ENCODE assay signal across 20 mouse cellular contexts in the genomic region with DNA sequence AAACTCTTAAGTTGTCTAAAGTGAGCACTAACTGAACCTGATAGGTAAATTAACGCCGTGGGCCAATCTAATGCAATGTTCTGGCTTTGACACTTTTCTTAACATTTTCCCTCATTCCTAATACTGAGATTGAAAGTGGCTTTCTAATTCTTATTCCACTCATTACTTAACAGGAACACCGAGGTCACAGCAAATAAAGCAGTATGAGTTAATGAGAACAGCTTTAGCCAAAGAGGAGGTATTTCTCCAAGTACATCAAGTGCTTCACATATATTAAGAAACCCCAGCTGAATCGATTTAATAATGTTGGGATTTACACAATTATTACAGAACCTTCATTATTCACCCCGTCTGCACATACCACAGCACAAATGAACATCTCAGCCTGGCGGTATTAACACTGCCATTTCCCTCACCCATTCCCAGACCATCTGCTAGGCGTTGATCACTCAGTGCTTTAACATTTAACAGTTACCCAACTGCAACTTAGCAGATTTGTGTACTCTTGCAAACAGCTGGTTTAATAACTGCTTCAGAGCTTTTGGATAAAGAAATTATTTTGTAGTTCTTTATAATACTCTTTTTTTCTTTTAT.
DNase-seq lines count a peak whose midpoint lies in the region; ATAC-seq and TF ChIP-seq lines count a peak whose summit lies in the region.
"Had no signal": no experiment of that assay in that cellular context is flagged by ENCODE, and none has a peak within 500 bp of the region (broad histone marks: within the 10 kb centered on the region; RNA-seq: fewer than 3 reads in every experiment).

No protein-coding gene starts in this region.

- intact Hi-C loops in left cerebral cortex, postnatal 4 days (cut with DNase I) = no loop called here

- DNase-seq in brain, embryonic 14.5 days (ENCODE audit: low read depth) = peak; percentile 81
- DNase-seq in hindbrain, postnatal 0 days (ENCODE audit: low spot score) = peak; percentile 39
- DNase-seq in midbrain, embryonic 14.5 days = peak; percentile 29
- no peak for DNase-seq in heart, postnatal 4 days
- no peak for DNase-seq in left cerebral cortex, postnatal 4 days
- DNase-seq in urinary bladder, postnatal 4 days (ENCODE audit: low spot score in 2 of 2) = no peak
- DNase-seq: cerebellum, adult 2 months; gastrocnemius, adult 2 months; heart, adult 2 months; heart, postnatal 10 days; lung, embryonic 14.5 days; thymus, postnatal 14 days had no signal

- peak; percentile 80 for ATAC-seq in hindbrain, embryonic 13.5 days (ENCODE audit: low FRiP score)
- no peak for ATAC-seq in hindbrain, embryonic 12.5 days (ENCODE audit: low FRiP score)
- no peak for ATAC-seq in hindbrain, postnatal 0 days
- peak; percentile 43 for ATAC-seq in midbrain, embryonic 14.5 days (ENCODE audit: low FRiP score, low TSS enrichment)
- ATAC-seq: intestine, embryonic 16.5 days had no signal

- no peak overlapping the region for H3K4me2 ChIP-seq in hindbrain, embryonic 13.5 days
- no peak overlapping the region for H3K4me2 ChIP-seq in hindbrain, embryonic 12.5 days (replicated peaks)
- H3K4me2 ChIP-seq in hindbrain, postnatal 0 days (ENCODE audit: low read depth, low read length) = no peak overlapping the region
- H3K4me2 ChIP-seq in midbrain, embryonic 14.5 days (ENCODE audit: low read length) = no peak overlapping the region
- H3K4me2 ChIP-seq: embryonic facial prominence, embryonic 12.5 days; lung, embryonic 14.5 days had no signal

- H3K9ac ChIP-seq in hindbrain, embryonic 13.5 days = no peak overlapping the region
- H3K9ac ChIP-seq in hindbrain, embryonic 12.5 days = no peak overlapping the region
- H3K9ac ChIP-seq in hindbrain, postnatal 0 days (replicated peaks; ENCODE audit: low read length) = no peak overlapping the region
- no peak overlapping the region for H3K9ac ChIP-seq in midbrain, embryonic 14.5 days (replicated peaks; ENCODE audit: low read length)
- H3K9ac ChIP-seq: embryonic facial prominence, embryonic 12.5 days; lung, embryonic 14.5 days had no signal

- no peak for TF ChIP-seq CTCF in brain, embryonic 14.5 days (IDR thresholded peaks at IDR 0.05; ENCODE audit: borderline replicate concordance, extremely low read depth, insufficient read depth, insufficient read length)
- TF ChIP-seq CTCF in hindbrain, postnatal 0 days (IDR thresholded peaks at IDR 0.05; ENCODE audit: low read depth) = no peak

- H3K9me3 ChIP-seq in hindbrain, embryonic 13.5 days = 0 out of 2 replicates have a peak, but pooled peaks cover 7% of the 10 kb centered on the region
- H3K9me3 ChIP-seq in hindbrain, embryonic 12.5 days (replicated peaks) = no peaks in the 10 kb centered on the region
- no peaks in the 10 kb centered on the region for H3K9me3 ChIP-seq in hindbrain, postnatal 0 days (ENCODE audit: low read length)
- H3K9me3 ChIP-seq in midbrain, embryonic 14.5 days (ENCODE audit: control insufficient read depth, low read length) = no peaks in the 10 kb centered on the region
- H3K9me3 ChIP-seq: embryonic facial prominence, embryonic 12.5 days had no signal

- no peaks in the 10 kb centered on the region for H3K36me3 ChIP-seq in hindbrain, embryonic 13.5 days
- H3K36me3 ChIP-seq in hindbrain, embryonic 12.5 days = no peaks in the 10 kb centered on the region
- H3K36me3 ChIP-seq in hindbrain, postnatal 0 days (ENCODE audit: insufficient read depth, low read length) = no peaks in the 10 kb centered on the region
- H3K36me3 ChIP-seq in midbrain, embryonic 14.5 days (ENCODE audit: control insufficient read depth, insufficient read depth, low read length) = no peaks in the 10 kb centered on the region
- H3K36me3 ChIP-seq: embryonic facial prominence, embryonic 12.5 days had no signal

- H3K4me3 ChIP-seq in hindbrain, embryonic 13.5 days = no peak overlapping the region
- H3K4me3 ChIP-seq in hindbrain, embryonic 12.5 days = no peak overlapping the region
- no peak overlapping the region for H3K4me3 ChIP-seq in hindbrain, postnatal 0 days (ENCODE audit: low read length)
- no peak overlapping the region for H3K4me3 ChIP-seq in midbrain, embryonic 14.5 days (replicated peaks; ENCODE audit: low read depth, low read length)
- H3K4me3 ChIP-seq: embryonic facial prominence, embryonic 12.5 days; gastrocnemius, adult 2 months; heart, adult 2 months; left cerebral cortex, adult 2 months had no signal

- no peaks in the 10 kb centered on the region for H3K4me1 ChIP-seq in hindbrain, embryonic 13.5 days (replicated peaks)
- no peaks in the 10 kb centered on the region for H3K4me1 ChIP-seq in hindbrain, embryonic 12.5 days
- H3K4me1 ChIP-seq in hindbrain, postnatal 0 days (ENCODE audit: insufficient read depth, low read length) = no peaks in the 10 kb centered on the region
- H3K4me1 ChIP-seq in midbrain, embryonic 14.5 days (ENCODE audit: control insufficient read depth, insufficient read depth, low read length) = no peaks in the 10 kb centered on the region
- H3K4me1 ChIP-seq: embryonic facial prominence, embryonic 12.5 days had no signal

- H3K27me3 ChIP-seq in hindbrain, embryonic 13.5 days = no peaks in the 10 kb centered on the region
- no peaks in the 10 kb centered on the region for H3K27me3 ChIP-seq in hindbrain, embryonic 12.5 days
- H3K27me3 ChIP-seq in hindbrain, postnatal 0 days (ENCODE audit: insufficient read depth, low read length) = no peaks in the 10 kb centered on the region
- H3K27me3 ChIP-seq in midbrain, embryonic 14.5 days (ENCODE audit: control insufficient read depth, insufficient read depth, low read length) = no peaks in the 10 kb centered on the region
- H3K27me3 ChIP-seq: embryonic facial prominence, embryonic 12.5 days had no signal

- no peak for TF ChIP-seq POLR2A in brain, embryonic 14.5 days (IDR thresholded peaks at IDR 0.05; ENCODE audit: borderline replicate concordance, extremely low read depth, insufficient read depth, insufficient read length, poor library complexity, severe bottlenecking)

- WGBS in hindbrain, embryonic 13.5 days = 71% methylated on average over 7 of the region's 7 CpGs
- 86% methylated on average over 7 of the region's 7 CpGs for WGBS in hindbrain, embryonic 12.5 days
- WGBS in hindbrain, postnatal 0 days = 62% methylated on average over 7 of the region's 7 CpGs
- 68% methylated on average over 7 of the region's 7 CpGs for WGBS in midbrain, embryonic 14.5 days

- H3K27ac ChIP-seq in hindbrain, embryonic 13.5 days = no peak overlapping the region
- no peak overlapping the region for H3K27ac ChIP-seq in hindbrain, embryonic 12.5 days
- no peak overlapping the region for H3K27ac ChIP-seq in hindbrain, postnatal 0 days
- no peak overlapping the region for H3K27ac ChIP-seq in midbrain, embryonic 14.5 days (replicated peaks; ENCODE audit: low read depth, low read length)
- H3K27ac ChIP-seq: embryonic facial prominence, embryonic 12.5 days; gastrocnemius, adult 2 months; heart, adult 2 months; kidney, postnatal 0 days; left cerebral cortex, adult 2 months; macrophage; stomach, postnatal 0 days had no signal

Comparison
In these comparisons a context has a peak if more than half of its experiments do, and no peak if none do; other contexts are left out.
1. ATAC-seq: peak in hindbrain, embryonic 13.5 days (single experiment) and midbrain, embryonic 14.5 days (single experiment); none in hindbrain, embryonic 12.5 days (single experiment) and hindbrain, postnatal 0 days (single experiment).
2. DNase-seq: peak in brain, embryonic 14.5 days (single experiment), hindbrain, postnatal 0 days (single experiment) and midbrain, embryonic 14.5 days (single experiment); none in heart, postnatal 4 days (single experiment), left cerebral cortex, postnatal 4 days (single experiment) and urinary bladder, postnatal 4 days (0 of 2).